Mouse (Mus musculus): ENCODE data around the gene Pcyt2.

DNA sequence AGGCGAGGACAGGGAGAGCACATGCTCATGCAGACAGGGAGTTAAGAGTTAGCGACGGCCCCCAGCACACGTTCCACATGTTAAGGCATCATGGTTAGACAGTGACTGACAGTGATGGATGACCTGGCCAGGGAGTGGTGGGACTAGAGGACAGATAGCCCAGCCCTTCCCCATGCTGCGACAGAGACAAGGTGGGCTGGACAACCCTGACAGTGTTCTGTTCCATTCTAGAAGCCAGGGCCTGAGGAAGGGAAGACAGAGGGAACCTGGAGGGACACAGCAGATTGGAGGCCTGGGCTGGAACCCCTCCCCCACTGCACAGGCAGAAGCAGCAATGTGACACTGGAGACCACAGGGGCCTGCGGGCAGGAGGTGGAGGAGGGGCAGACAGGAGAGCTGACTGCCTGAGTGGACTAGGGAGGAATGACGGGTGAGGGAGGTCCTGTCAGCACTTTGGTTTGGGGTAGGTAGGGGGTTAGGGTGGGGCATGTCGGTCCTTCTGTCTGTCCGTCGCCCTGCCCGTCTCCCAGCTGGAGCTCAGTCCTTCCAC lies 39.0 kb downstream of the Pcyt2 start:
- TF ChIP-seq POLR2A (IDR thresholded peaks at IDR 0.05; ENCODE audit: insufficient read length, low read depth) = no peak
- TF ChIP-seq TCF12 (IDR thresholded peaks at IDR 0.05; ENCODE audit: insufficient read depth, poor library complexity, severe bottlenecking) = no peak
- no peak for TF ChIP-seq E2F4 (IDR thresholded peaks at IDR 0.05; ENCODE audit: insufficient read depth)
- TF ChIP-seq TCF3 (IDR thresholded peaks at IDR 0.05; ENCODE audit: insufficient read length, low read depth) = no peak
- no peak for TF ChIP-seq USF1 (IDR thresholded peaks at IDR 0.05; ENCODE audit: low read depth)
- TF ChIP-seq REST (IDR thresholded peaks at IDR 0.05; ENCODE audit: insufficient read depth, insufficient read length) = no peak
- no peak for TF ChIP-seq MAX (IDR thresholded peaks at IDR 0.05; ENCODE audit: low read depth)
